Mouse (Mus musculus): ENCODE measurements at regions not wholly inside any gene's neighbourhood (a gene's known extent, or its start where the extent isn't known, plus 50 kb on each side); places are given as distances from the start of the nearest gene placed in this dataset.

- TF ChIP-seq MAFK (IDR thresholded peaks at IDR 0.05; ENCODE audit: insufficient read depth, low read depth, low read length) (no peak), ZC3H11A (IDR thresholded peaks at IDR 0.05; ENCODE audit: borderline replicate concordance, low read depth, low read length) (no peak), HCFC1 (IDR thresholded peaks at IDR 0.05; ENCODE audit: borderline replicate concordance, insufficient read depth, low read length) (no peak)
Observed at GRCm38 (mm10) chr10:118628000-118628399, 187.2 kb downstream of the Ifng start.

Measured in ES-E14 (cell line).